Mouse (Mus musculus) ES-E14 (cell line): ENCODE results near the gene Vps11.

ENCODE experiments used
- CHD2 ChIP-seq: IDR thresholded peaks from 2 replicates; pipeline ENCODE4 v1.6.1; 2014; ENCODE audit warnings: mild to moderate bottlenecking, low read depth, low read length, inconsistent platforms
- MAFK ChIP-seq: IDR thresholded peaks from 2 replicates; pipeline ENCODE4 v1.6.1; 2014; ENCODE audit warnings: mild to moderate bottlenecking, low read depth, low read length, inconsistent platforms; ENCODE audit not compliant: insufficient read depth
- ZNF384 ChIP-seq: IDR thresholded peaks from 2 replicates; pipeline ENCODE4 v1.6.1; 2012; ENCODE audit warnings: low read depth, low read length, inconsistent platforms

DNA sequence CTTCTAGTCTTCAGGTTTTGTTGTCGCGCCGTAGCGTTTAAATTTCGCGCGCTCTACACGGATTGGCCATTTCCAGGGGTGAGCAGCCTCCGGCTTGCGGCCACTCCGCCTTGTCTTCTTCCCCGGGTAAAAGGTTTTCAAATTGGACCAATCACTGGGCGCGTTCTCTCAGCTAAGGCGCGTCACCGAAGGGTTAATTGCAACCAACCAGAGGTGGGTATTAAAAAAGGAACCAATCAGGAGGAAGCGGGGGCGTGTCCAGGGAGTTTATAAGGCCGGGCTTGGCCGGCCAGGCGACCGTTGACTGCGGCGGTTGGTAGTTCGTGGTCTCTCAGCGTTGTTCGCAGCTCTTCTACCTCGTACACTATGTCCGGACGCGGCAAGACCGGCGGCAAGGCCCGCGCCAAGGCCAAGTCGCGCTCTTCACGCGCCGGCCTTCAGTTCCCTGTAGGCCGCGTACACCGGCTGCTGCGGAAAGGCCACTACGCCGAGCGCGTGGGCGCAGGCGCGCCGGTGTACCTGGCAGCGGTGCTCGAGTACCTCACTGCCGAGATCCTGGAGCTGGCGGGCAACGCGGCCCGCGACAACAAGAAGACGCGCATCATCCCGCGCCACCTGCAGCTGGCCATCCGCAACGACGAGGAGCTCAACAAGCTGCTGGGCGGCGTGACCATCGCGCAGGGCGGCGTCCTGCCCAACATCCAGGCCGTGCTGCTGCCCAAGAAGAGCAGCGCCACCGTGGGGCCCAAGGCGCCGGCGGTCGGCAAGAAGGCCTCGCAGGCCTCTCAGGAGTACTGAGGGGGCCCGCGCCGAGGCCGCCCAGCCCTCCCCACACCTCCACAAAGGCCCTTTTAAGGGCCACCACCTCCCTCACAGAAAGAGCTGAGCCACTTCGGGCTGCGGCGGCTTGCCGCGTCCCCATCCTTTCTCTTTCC, 26.8 kb downstream of the Vps11 start, which contains the start of gene H2afx:
- TF ChIP-seq ZNF384 = no peak
- TF ChIP-seq CHD2 = peak; percentile 84
- TF ChIP-seq MAFK = no peak
